Mouse (Mus musculus): Measurements from ENCODE around the gene Pld1. TPM values are rescaled to one million over a fixed set of nuclear protein-coding genes. Genes with fewer than 3 reads are reported as not detected.

The Pld1 gene
- polyA plus RNA-seq, 1 experiment = 14.9 TPM

DNA sequence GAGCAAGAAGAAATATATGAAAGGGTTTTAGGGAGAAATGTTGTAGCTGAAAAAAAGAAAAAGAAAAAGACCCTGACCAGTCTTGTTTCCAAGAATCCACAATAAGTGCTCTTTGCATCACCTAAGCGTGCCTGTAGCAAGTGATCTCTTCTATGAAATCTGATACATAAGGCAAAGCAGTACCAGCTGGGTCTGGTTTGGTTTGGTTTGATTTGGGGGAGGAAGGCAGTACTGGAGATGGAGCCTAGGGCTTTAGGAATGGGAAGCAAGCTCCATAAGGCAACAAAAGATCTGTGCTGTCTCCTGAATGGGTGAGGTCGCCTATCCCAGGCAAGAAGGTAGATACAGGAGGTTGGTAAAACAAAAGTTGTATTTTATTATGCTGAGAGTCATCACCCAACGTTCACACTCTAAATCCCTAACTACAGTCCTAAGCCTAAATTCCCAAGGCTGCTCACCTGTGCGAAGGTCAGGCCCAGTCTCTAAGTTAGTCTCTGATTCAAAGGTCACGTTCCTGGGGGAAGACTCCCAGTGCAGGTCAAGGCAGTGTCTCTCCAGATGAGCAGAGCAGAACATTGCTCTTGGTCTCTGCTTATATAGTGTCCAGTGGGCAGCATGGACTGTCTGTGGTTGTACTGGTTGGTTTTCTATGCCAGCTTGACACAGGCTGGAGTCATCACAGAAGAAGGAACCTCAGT, 10.8 kb downstream of the Pld1 start:
- H3K4me3 ChIP-seq (ENCODE audit: low read depth, low read length) = no peak overlapping the region
- 77% methylated on average over 5 of the region's 5 CpGs for WGBS
- H3K4me1 ChIP-seq (ENCODE audit: control insufficient read depth, insufficient read depth, insufficient read length, low read length) = peaks cover 3% of the 10 kb centered on the region; the same call in 1 of the 2 replicates
- no peak overlapping the region for H3K27ac ChIP-seq (ENCODE audit: insufficient read depth, low read depth, low read length)
- H3K27me3 ChIP-seq (ENCODE audit: control insufficient read depth, insufficient read depth, low read length) = no peaks in the 10 kb centered on the region; the same call in 1 of the 2 replicates
- TF ChIP-seq POLR2A (IDR thresholded peaks at IDR 0.05; ENCODE audit: low read depth, low read length) (no peak), CTCF (IDR thresholded peaks at IDR 0.05; ENCODE audit: extremely low read depth, insufficient read length, insufficient replicate concordance, low read depth, low read length) (no peak)
- no peaks in the 10 kb centered on the region for H3K36me3 ChIP-seq (ENCODE audit: control insufficient read depth, insufficient read depth, low read length)

DNA sequence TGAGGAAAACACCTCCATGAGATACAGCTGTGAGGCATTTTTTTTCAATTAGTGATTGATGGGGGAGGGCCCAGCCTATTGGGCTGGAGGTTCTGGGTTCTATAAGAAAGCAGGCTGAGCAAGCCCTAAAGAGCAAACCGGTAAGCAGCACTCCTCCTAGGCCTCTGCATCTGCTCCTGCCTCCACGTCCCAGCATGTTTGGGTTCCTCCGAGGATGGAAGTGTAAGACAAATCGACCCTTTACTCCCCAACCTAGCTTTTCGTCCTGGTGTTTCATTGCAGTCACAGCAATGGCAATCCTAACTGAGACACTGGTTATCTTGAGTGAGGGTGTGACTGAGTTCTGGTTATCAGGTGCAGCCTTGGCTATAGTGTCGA, 11.4 kb downstream of the Pld1 start:
- peaks cover 3% of the 10 kb centered on the region; the same call in 1 of the 2 replicates for H3K4me1 ChIP-seq (ENCODE audit: control insufficient read depth, insufficient read depth, insufficient read length, low read length)
- WGBS = 78% methylated on average over 6 of the region's 6 CpGs

GRCm38 (mm10) chr3:27950726-27951125, 12.2 kb downstream of the Pld1 start:
- TF ChIP-seq CTCF (IDR thresholded peaks at IDR 0.05; ENCODE audit: extremely low read depth, insufficient read length, insufficient replicate concordance, low read depth, low read length) (no peak), POLR2A (IDR thresholded peaks at IDR 0.05; ENCODE audit: low read depth, low read length) (no peak)
- 91% methylated on average over 2 of the region's 2 CpGs for WGBS
- no peaks in the 10 kb centered on the region for H3K36me3 ChIP-seq (ENCODE audit: control insufficient read depth, insufficient read depth, low read length)
- H3K27me3 ChIP-seq (ENCODE audit: control insufficient read depth, insufficient read depth, low read length) = no peaks in the 10 kb centered on the region; the same call in 1 of the 2 replicates
- no peak overlapping the region for H3K4me3 ChIP-seq (ENCODE audit: low read depth, low read length)
- H3K4me1 ChIP-seq (ENCODE audit: control insufficient read depth, insufficient read depth, insufficient read length, low read length) = peaks cover 3% of the 10 kb centered on the region; the same call in 1 of the 2 replicates
- H3K27ac ChIP-seq (ENCODE audit: insufficient read depth, low read depth, low read length) = no peak overlapping the region

More for the DNA sequence above, 11.4 kb downstream of the Pld1 start:
- no peak for TF ChIP-seq CTCF (IDR thresholded peaks at IDR 0.05; ENCODE audit: extremely low read depth, insufficient read length, insufficient replicate concordance, low read depth, low read length)
- no peak for TF ChIP-seq POLR2A (IDR thresholded peaks at IDR 0.05; ENCODE audit: low read depth, low read length)
- H3K4me3 ChIP-seq (ENCODE audit: low read depth, low read length) = no peak overlapping the region
- H3K27me3 ChIP-seq (ENCODE audit: control insufficient read depth, insufficient read depth, low read length) = no peaks in the 10 kb centered on the region; the same call in 1 of the 2 replicates
- no peaks in the 10 kb centered on the region for H3K36me3 ChIP-seq (ENCODE audit: control insufficient read depth, insufficient read depth, low read length)
- no peak overlapping the region for H3K27ac ChIP-seq (ENCODE audit: insufficient read depth, low read depth, low read length)

GRCm38 (mm10) chr3:27951721-27952120, 13.2 kb downstream of the Pld1 start:
- no peaks in the 10 kb centered on the region for H3K36me3 ChIP-seq (ENCODE audit: control insufficient read depth, insufficient read depth, low read length)
- TF ChIP-seq CTCF (IDR thresholded peaks at IDR 0.05; ENCODE audit: extremely low read depth, insufficient read length, insufficient replicate concordance, low read depth, low read length) (no peak), POLR2A (IDR thresholded peaks at IDR 0.05; ENCODE audit: low read depth, low read length) (no peak)
- 86% methylated on average over 4 of the region's 4 CpGs for WGBS

DNA sequence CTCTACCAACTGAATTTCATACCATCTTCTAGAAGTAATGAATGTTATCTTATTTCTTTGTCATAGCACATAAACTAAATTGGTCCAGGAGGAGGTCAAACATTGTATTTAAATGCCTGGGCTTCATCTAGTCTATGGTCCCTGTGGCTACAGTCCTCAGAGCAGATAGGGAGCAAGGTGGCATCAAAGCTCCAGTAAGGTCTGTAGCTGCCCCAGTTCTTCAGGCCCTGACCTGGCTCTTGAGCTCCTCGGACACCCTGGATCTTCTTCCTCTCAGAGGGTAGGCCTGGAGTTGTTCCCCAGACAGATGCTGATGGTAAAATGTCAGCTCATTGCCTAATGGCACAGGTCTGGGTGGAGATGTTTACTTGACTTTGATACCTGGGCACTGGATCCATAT, 17.5 kb downstream of the Pld1 start:
- Histone ChIP-seq H3K27me3 (ENCODE audit: control insufficient read depth, insufficient read depth, low read length) (no peaks in the 10 kb centered on the region), H3K36me3 (ENCODE audit: control insufficient read depth, insufficient read depth, low read length) (no peaks in the 10 kb centered on the region), H3K4me1 (ENCODE audit: control insufficient read depth, insufficient read depth, insufficient read length, low read length) (no peaks in the 10 kb centered on the region), H3K27ac (ENCODE audit: insufficient read depth, low read depth, low read length) (no peak overlapping the region), H3K4me3 (ENCODE audit: low read depth, low read length) (no peak overlapping the region)
- WGBS = 82% methylated on average over 1 of the region's 1 CpGs
- TF ChIP-seq CTCF (IDR thresholded peaks at IDR 0.05; ENCODE audit: extremely low read depth, insufficient read length, insufficient replicate concordance, low read depth, low read length) (no peak), POLR2A (IDR thresholded peaks at IDR 0.05; ENCODE audit: low read depth, low read length) (no peak)

More at GRCm38 (mm10) chr3:27951721-27952120, 13.2 kb downstream of the Pld1 start:
- no peak overlapping the region for H3K4me3 ChIP-seq (ENCODE audit: low read depth, low read length)
- H3K27ac ChIP-seq (ENCODE audit: insufficient read depth, low read depth, low read length) = no peak overlapping the region
- H3K27me3 ChIP-seq (ENCODE audit: control insufficient read depth, insufficient read depth, low read length) = no peaks in the 10 kb centered on the region; the same call in 1 of the 2 replicates
- peaks cover 3% of the 10 kb centered on the region; the same call in 1 of the 2 replicates for H3K4me1 ChIP-seq (ENCODE audit: control insufficient read depth, insufficient read depth, insufficient read length, low read length)

GRCm38 (mm10) chr3:27959221-27959620, 20.7 kb downstream of the Pld1 start:
- H3K27ac ChIP-seq (ENCODE audit: insufficient read depth, low read depth, low read length) = no peak overlapping the region
- 77% methylated on average over 6 of the region's 6 CpGs for WGBS
- H3K27me3 ChIP-seq (ENCODE audit: control insufficient read depth, insufficient read depth, low read length) = no peaks in the 10 kb centered on the region
- TF ChIP-seq CTCF (IDR thresholded peaks at IDR 0.05; ENCODE audit: extremely low read depth, insufficient read length, insufficient replicate concordance, low read depth, low read length) = no peak
- TF ChIP-seq POLR2A (IDR thresholded peaks at IDR 0.05; ENCODE audit: low read depth, low read length) = no peak
- H3K4me3 ChIP-seq (ENCODE audit: low read depth, low read length) = no peak overlapping the region
- H3K4me1 ChIP-seq (ENCODE audit: control insufficient read depth, insufficient read depth, insufficient read length, low read length) = 0 out of 2 replicates have a peak, but pooled peaks cover 1% of the 10 kb centered on the region
- no peaks in the 10 kb centered on the region for H3K36me3 ChIP-seq (ENCODE audit: control insufficient read depth, insufficient read depth, low read length)

DNA sequence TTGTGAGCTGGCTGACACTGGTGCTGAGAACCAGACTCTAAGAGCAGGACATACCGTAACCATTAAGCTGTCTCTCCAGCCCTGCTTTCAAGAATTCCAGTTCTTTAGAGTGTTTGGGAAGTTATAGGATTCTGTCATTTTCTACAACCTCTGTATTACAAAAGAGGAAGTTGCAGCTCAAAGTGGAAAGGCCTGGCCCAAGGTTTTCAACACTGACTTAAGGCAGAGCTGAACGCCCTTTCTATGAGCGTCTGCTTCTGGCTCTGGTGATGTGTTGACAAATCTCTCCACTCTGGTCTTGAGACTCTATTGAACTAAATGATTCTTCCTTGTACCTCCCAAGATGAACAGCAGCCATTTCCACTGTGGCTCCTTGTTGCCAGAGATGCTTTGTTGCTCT, 22.7 kb downstream of the Pld1 start:
- 82% methylated on average over 3 of the region's 3 CpGs for WGBS
- H3K27ac ChIP-seq (ENCODE audit: insufficient read depth, low read depth, low read length) = no peak overlapping the region
- TF ChIP-seq CTCF (IDR thresholded peaks at IDR 0.05; ENCODE audit: extremely low read depth, insufficient read length, insufficient replicate concordance, low read depth, low read length) (no peak), POLR2A (IDR thresholded peaks at IDR 0.05; ENCODE audit: low read depth, low read length) (no peak)
- H3K4me3 ChIP-seq (ENCODE audit: low read depth, low read length) = no peak overlapping the region
- H3K27me3 ChIP-seq (ENCODE audit: control insufficient read depth, insufficient read depth, low read length) = no peaks in the 10 kb centered on the region
- H3K4me1 ChIP-seq (ENCODE audit: control insufficient read depth, insufficient read depth, insufficient read length, low read length) = 0 out of 2 replicates have a peak, but pooled peaks cover 1% of the 10 kb centered on the region
- H3K36me3 ChIP-seq (ENCODE audit: control insufficient read depth, insufficient read depth, low read length) = no peaks in the 10 kb centered on the region

All from small intestine, adult 2 months (tissue).